Mouse (Mus musculus): ENCODE results near the gene Rab26.

GRCm38 (mm10) chr17:24513609-24514008 lies 20.4 kb downstream of the Rab26 start:
- TF ChIP-seq GATA1 (IDR thresholded peaks at IDR 0.05; ENCODE audit: low read length) (no peak), TAL1 (IDR thresholded peaks at IDR 0.05; ENCODE audit: low read length) (no peak)
